Mouse (Mus musculus) layer of hippocampus, adult 11-12 months (tissue): ENCODE measurements around the gene Cradd.

ENCODE experiments used
- DNase-seq: peaks from one replicate; pipeline ENCODE4 v3.0.0; 2022; ENCODE audit warnings: low spot score

Gene Cradd

GRCm38 (mm10) chr10:95199541-95200269 is 124.2 kb downstream of the Cradd start:
- DNase-seq, result no peak

GRCm38 (mm10) chr10:95197377-95197776 is 126.6 kb downstream of the Cradd start:
- DNase-seq, result no peak

- DNase-seq, result no peak
These were observed 128.2 kb downstream of the Cradd start for GRCm38 (mm10) chr10:95195719-95196118.

GRCm38 (mm10) chr10:95194776-95195175 is 129.2 kb downstream of the Cradd start:
- no peak for DNase-seq

- no peak for DNase-seq
These were observed 130.1 kb downstream of the Cradd start for GRCm38 (mm10) chr10:95193875-95194281.

GRCm38 (mm10) chr10:95191881-95192280 is 132.1 kb downstream of the Cradd start:
- DNase-seq, result peak; percentile 28

- DNase-seq, result no peak
These were observed 132.7 kb downstream of the Cradd start for GRCm38 (mm10) chr10:95191151-95191655.

GRCm38 (mm10) chr10:95189550-95190211 is 134.3 kb downstream of the Cradd start:
- DNase-seq, result no peak

GRCm38 (mm10) chr10:95184210-95184609 is 139.7 kb downstream of the Cradd start:
- DNase-seq, result no peak

- peak; percentile 74 for DNase-seq
These were observed 140.9 kb downstream of the Cradd start for GRCm38 (mm10) chr10:95183051-95183450.

GRCm38 (mm10) chr10:95182405-95182804 is 141.5 kb downstream of the Cradd start:
- DNase-seq, result no peak

GRCm38 (mm10) chr10:95181553-95181952 is 142.4 kb downstream of the Cradd start:
- DNase-seq, result peak; percentile 34

GRCm38 (mm10) chr10:95180900-95181299 is 143.0 kb downstream of the Cradd start:
- DNase-seq, result no peak

- no peak for DNase-seq
These were observed 143.8 kb downstream of the Cradd start for GRCm38 (mm10) chr10:95180177-95180576.

GRCm38 (mm10) chr10:95178785-95179184 is 145.1 kb downstream of the Cradd start:
- no peak for DNase-seq

GRCm38 (mm10) chr10:95175423-95176120 is 148.4 kb downstream of the Cradd start:
- no peak for DNase-seq

- no peak for DNase-seq
These were observed 149.7 kb downstream of the Cradd start for GRCm38 (mm10) chr10:95174260-95174659.

- no peak for DNase-seq
These were observed 153.1 kb downstream of the Cradd start for GRCm38 (mm10) chr10:95170721-95171354.

- no peak for DNase-seq
These were observed 159.0 kb downstream of the Cradd start for GRCm38 (mm10) chr10:95164949-95165348.

- DNase-seq, result no peak
These were observed 161.1 kb downstream of the Cradd start for GRCm38 (mm10) chr10:95162691-95163374.

GRCm38 (mm10) chr10:95159675-95160256 is 164.2 kb downstream of the Cradd start:
- DNase-seq, result no peak
